Mouse (Mus musculus) hindbrain, embryonic 11.5 days (tissue): ENCODE data around the gene Fdxr. TPM values are rescaled to one million over a fixed set of nuclear protein-coding genes. Genes with fewer than 3 reads are reported as not detected.
A peak's percentile ranks its signal among the peaks of the same experiment; 100 is the strongest.

Source experiments
- ATAC-seq: fragments of 200-750 bp; cut with Nextera tagmentation; 2 replicates; pipeline ENCODE4 v1.8.0; 2017; ENCODE audit warnings: mild to moderate bottlenecking, moderate TSS enrichment, moderate library complexity; ENCODE audit not compliant: low FRiP score
- DNase-seq: peaks from one replicate; pipeline ENCODE4 v3.0.0-alpha.2; 2015; ENCODE audit warnings: low spot score
- H3K27ac ChIP-seq: fragments of 300-500 bp; sonication (generic); 2 replicates; pipeline ENCODE4 v1.5.1; 2014; ENCODE audit warnings: mild to moderate bottlenecking, low read depth, low read length
- H3K27me3 ChIP-seq: fragments of 300-500 bp; sonication (generic); 2 replicates; pipeline ENCODE4 v1.6.1; 2014; ENCODE audit warnings: mild to moderate bottlenecking, low read length, moderate library complexity, mixed read lengths; ENCODE audit not compliant: control insufficient read depth, insufficient read depth
- H3K36me3 ChIP-seq: fragments of 300-500 bp; sonication (generic); 2 replicates; pipeline ENCODE4 v1.6.1; 2014; ENCODE audit warnings: mild to moderate bottlenecking, low read length, moderate library complexity, mixed read lengths; ENCODE audit not compliant: control insufficient read depth, insufficient read depth
- H3K4me1 ChIP-seq: fragments of 300-500 bp; sonication (generic); replicated peaks from 2 replicates; pipeline ENCODE4 v1.6.1; 2014; ENCODE audit warnings: low read length, mixed read lengths; ENCODE audit not compliant: control insufficient read depth, insufficient read depth
- H3K4me2 ChIP-seq: fragments of 300-500 bp; sonication (generic); replicated peaks from 2 replicates; pipeline ENCODE4 v1.6.1; 2014; ENCODE audit warnings: mild to moderate bottlenecking, low read depth, low read length
- H3K4me3 ChIP-seq: fragments of 300-500 bp; sonication (generic); 2 replicates; pipeline ENCODE4 v1.5.1; 2014; ENCODE audit warnings: low read depth, low read length
- H3K9ac ChIP-seq: fragments of 300-500 bp; sonication (generic); 2 replicates; pipeline ENCODE4 v1.6.1; 2014; ENCODE audit warnings: low read depth, low read length
- H3K9me3 ChIP-seq: fragments of 300-500 bp; sonication (generic); 2 replicates; pipeline ENCODE4 v1.6.1; 2016; ENCODE audit warnings: low read length; ENCODE audit not compliant: control insufficient read depth
- WGBS: fragments of 180-500 bp; shearing (Covaris S2); extraction: QIAGEN DNeasy Blood & Tissue Kit; methylation state at CpG from one replicate; pipeline ENCODE4 v1.1.7; 2014; 5-methylcytosine and 5-hydroxymethylcytosine counted together
- polyA plus RNA-seq: library from polyadenylated mRNA; unstranded; fragments of >200 nt; fragmentation: Nextera tagmentation; extraction: Ambion mirVana; gene quantifications from 2 replicates; pipeline ENCODE4 v1.2.1, GENCODE M21; 2014

Gene Fdxr
- polyA plus RNA-seq, 1 experiment from 2014 or later: 14.9 TPM

GRCm38 (mm10) chr11:115257775-115258510 lies 18.9 kb downstream of the Fdxr start:
- ATAC-seq (no peak), DNase-seq (no peak)
- H3K27ac ChIP-seq: no peak overlapping the region
- 16% methylated on average over 58 of the region's 59 CpGs for WGBS
- H3K27me3 ChIP-seq: peaks cover 57% of the 10 kb centered on the region
- H3K4me2 ChIP-seq: peak overlapping the region; percentile 24; the same call in 1 of the 2 replicates
- H3K9ac ChIP-seq: no peak overlapping the region
- H3K9me3 ChIP-seq: no peaks in the 10 kb centered on the region
- H3K36me3 ChIP-seq: no peaks in the 10 kb centered on the region
- peaks cover 7% of the 10 kb centered on the region; the same call in 1 of the 2 replicates for H3K4me1 ChIP-seq
- no peak overlapping the region; the same call in 1 of the 2 replicates for H3K4me3 ChIP-seq

GRCm38 (mm10) chr11:115251258-115251657 lies 25.6 kb downstream of the Fdxr start:
- H3K4me2 ChIP-seq: no peak overlapping the region
- no peak overlapping the region for H3K9ac ChIP-seq
- no peaks in the 10 kb centered on the region for H3K9me3 ChIP-seq
- H3K36me3 ChIP-seq: no peaks in the 10 kb centered on the region
- no peak for ATAC-seq
- no peak for DNase-seq
- WGBS: 55% methylated on average over 3 of the region's 3 CpGs
- H3K27me3 ChIP-seq: peaks cover 38% of the 10 kb centered on the region
- no peak overlapping the region for H3K4me3 ChIP-seq
- peaks cover 24% of the 10 kb centered on the region for H3K4me1 ChIP-seq
- no peak overlapping the region for H3K27ac ChIP-seq

GRCm38 (mm10) chr11:115250405-115251090 lies 26.3 kb downstream of the Fdxr start:
- peaks cover 25% of the 10 kb centered on the region for H3K4me1 ChIP-seq
- no peak overlapping the region for H3K27ac ChIP-seq
- WGBS: under 1% methylated on average over 36 of the region's 36 CpGs
- H3K4me3 ChIP-seq: peak overlapping the region; percentile 45
- H3K9me3 ChIP-seq: no peaks in the 10 kb centered on the region
- H3K36me3 ChIP-seq: no peaks in the 10 kb centered on the region
- H3K4me2 ChIP-seq: peak overlapping the region; percentile 91
- H3K27me3 ChIP-seq: peaks cover 35% of the 10 kb centered on the region
- peak; percentile 14; the same call in 1 of the 2 replicates for ATAC-seq
- DNase-seq: no peak
- peak overlapping the region; percentile 37; the same call in 1 of the 2 replicates for H3K9ac ChIP-seq

GRCm38 (mm10) chr11:115249721-115250404 lies 27.0 kb downstream of the Fdxr start:
- peak overlapping the region; percentile 37; the same call in 1 of the 2 replicates for H3K9ac ChIP-seq
- H3K36me3 ChIP-seq: no peaks in the 10 kb centered on the region
- ATAC-seq (peak; percentile 41), DNase-seq (peak; percentile 66)
- peak overlapping the region; percentile 91 for H3K4me2 ChIP-seq
- no peak overlapping the region for H3K27ac ChIP-seq
- 2% methylated on average over 63 of the region's 63 CpGs for WGBS
- H3K9me3 ChIP-seq: no peaks in the 10 kb centered on the region
- peaks cover 28% of the 10 kb centered on the region for H3K4me1 ChIP-seq
- peaks cover 37% of the 10 kb centered on the region for H3K27me3 ChIP-seq
- peak overlapping the region; percentile 45 for H3K4me3 ChIP-seq

GRCm38 (mm10) chr11:115247945-115248344 lies 28.9 kb downstream of the Fdxr start:
- Histone ChIP-seq H3K4me1 (peaks cover 28% of the 10 kb centered on the region), H3K27ac (no peak overlapping the region), H3K9ac (no peak overlapping the region), H3K36me3 (no peaks in the 10 kb centered on the region), H3K27me3 (peaks cover 37% of the 10 kb centered on the region), H3K4me2 (no peak overlapping the region), H3K9me3 (no peaks in the 10 kb centered on the region), H3K4me3 (no peak overlapping the region)
- no peak for ATAC-seq
- no peak for DNase-seq
- WGBS: 69% methylated on average over 6 of the region's 6 CpGs

GRCm38 (mm10) chr11:115247240-115247639 lies 29.6 kb downstream of the Fdxr start:
- Histone ChIP-seq H3K27me3 (peaks cover 34% of the 10 kb centered on the region), H3K9ac (no peak overlapping the region), H3K36me3 (no peaks in the 10 kb centered on the region), H3K4me1 (peaks cover 31% of the 10 kb centered on the region), H3K4me2 (no peak overlapping the region), H3K27ac (no peak overlapping the region), H3K9me3 (no peaks in the 10 kb centered on the region), H3K4me3 (no peak overlapping the region)
- WGBS: 4% methylated on average over 2 of the region's 3 CpGs
- DNase-seq: no peak
- ATAC-seq: no peak

GRCm38 (mm10) chr11:115246386-115246785 lies 30.5 kb downstream of the Fdxr start:
- Histone ChIP-seq H3K4me1 (peaks cover 34% of the 10 kb centered on the region), H3K4me2 (no peak overlapping the region), H3K36me3 (no peaks in the 10 kb centered on the region), H3K4me3 (no peak overlapping the region), H3K27me3 (peaks cover 34% of the 10 kb centered on the region), H3K27ac (no peak overlapping the region), H3K9ac (no peak overlapping the region), H3K9me3 (no peaks in the 10 kb centered on the region)
- 65% methylated on average over 8 of the region's 8 CpGs for WGBS
- ATAC-seq: no peak
- no peak for DNase-seq

GRCm38 (mm10) chr11:115244840-115245239 lies 32.0 kb downstream of the Fdxr start:
- H3K27me3 ChIP-seq: peaks cover 20% of the 10 kb centered on the region
- WGBS: 74% methylated on average over 8 of the region's 8 CpGs

More at GRCm38 (mm10) chr11:115244840-115245239, 32.0 kb downstream of the Fdxr start:
- no peak for ATAC-seq
- no peak for DNase-seq
- Histone ChIP-seq H3K4me3 (no peak overlapping the region), H3K9ac (no peak overlapping the region), H3K4me1 (peaks cover 28% of the 10 kb centered on the region), H3K36me3 (no peaks in the 10 kb centered on the region), H3K27ac (no peak overlapping the region), H3K9me3 (no peaks in the 10 kb centered on the region), H3K4me2 (no peak overlapping the region)
